Mouse (Mus musculus): ENCODE results near the gene Clptm1. TPM values are rescaled to one million over a fixed set of nuclear protein-coding genes. Genes with fewer than 3 reads are reported as not detected.
A peak's percentile ranks its signal among the peaks of the same experiment; 100 is the strongest.

Clptm1 gene
- total RNA-seq, 2 experiments from 2014 or later = 175 to 178 TPM

DNA sequence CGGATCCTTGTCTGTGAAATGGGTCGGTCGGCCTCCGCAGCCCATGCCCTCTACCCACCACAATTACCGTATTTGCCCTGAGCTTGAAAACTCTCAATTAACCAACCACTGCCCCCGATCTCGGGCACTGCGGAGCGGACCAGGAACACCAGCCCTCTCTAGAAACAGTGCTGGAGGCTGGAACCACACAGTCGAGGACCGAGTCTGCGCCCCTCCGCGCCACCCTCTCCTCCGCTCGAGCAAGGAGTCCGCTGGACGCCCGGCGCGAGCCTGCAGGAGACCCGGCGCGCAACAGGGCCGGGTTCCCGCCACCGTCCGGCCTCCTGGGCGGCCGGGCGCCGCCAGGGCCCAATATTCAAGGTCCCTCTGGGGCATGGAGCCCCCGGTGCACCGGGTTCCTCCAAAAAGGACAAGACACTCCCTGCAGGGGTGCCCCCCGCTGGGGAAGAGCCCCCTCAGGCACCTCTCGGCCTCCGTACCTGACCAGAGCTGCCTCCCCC, 328 bp downstream of the Clptm1 start:
- DNase-seq = no peak

DNA sequence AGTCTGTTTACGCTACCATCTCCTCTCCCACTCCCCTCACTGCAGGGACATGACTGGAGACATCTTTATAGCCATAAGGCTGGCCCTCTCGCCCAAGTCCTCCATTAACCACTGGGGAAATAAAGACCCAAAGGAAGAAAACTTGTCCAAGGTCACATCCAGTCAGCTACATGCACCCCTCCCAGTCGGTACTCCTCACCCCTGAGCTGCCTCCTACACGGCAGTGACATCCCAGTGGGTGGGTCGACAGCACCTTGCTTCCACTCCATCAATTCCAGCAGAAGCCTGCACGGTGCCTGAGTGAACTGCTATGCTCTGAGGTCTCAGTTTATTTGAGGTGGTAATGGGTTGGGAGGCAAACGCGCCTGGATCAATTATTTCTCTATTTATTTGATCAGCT, 893 bp downstream of the Clptm1 start:
- no peak for DNase-seq

DNA sequence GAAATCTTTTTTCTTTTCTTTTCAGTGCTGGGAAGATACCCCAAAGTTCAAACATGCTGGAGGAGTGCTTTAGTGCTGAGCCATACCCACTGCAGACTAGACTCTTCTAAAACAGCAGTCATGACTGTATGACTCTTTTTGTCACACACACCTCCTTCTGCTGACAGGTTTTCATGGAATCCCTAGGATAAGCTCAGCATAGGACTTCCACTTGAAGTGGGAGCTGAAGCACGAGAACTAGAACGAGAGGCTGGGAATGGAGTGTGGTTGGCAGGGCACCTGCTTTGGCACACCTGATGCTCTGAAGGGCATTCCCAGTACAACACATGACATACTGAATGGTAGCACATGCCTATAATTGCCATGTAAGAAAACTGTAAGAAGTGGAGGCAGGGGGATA, 12.2 kb downstream of the Clptm1 start:
- no peak for DNase-seq

DNA sequence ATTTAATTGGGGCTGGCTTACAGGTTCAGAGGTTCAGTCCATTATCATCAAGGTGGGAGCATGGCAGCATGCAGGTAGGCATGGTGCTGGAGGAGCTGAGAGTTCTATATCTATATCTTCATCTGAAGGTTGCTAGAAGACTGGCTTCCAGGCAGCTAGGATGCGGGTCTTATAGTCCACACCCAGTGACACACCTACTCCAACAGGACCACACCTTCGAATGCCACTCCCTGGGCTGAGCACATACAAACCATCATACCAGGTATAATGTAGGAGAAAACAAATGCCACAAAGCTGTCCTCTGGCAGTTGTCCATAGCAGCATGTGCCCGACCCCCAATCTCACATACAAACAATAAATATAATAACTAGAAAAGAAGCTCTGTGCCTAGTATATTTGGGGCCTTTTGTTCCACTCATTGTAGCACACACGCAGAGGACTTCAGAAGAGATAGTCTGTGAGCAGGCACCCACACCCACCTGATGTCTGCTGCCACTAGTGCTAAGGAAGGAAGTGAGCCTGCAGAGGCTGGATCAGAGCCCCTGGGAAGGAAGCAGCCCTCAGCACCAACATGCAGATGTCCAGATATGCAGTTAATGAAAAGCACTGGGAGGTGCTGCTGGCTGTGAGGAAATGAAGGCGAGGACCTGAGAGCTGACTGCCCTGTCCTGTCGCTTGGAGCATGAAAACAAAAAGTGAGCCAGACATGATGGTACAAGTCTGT, 13.6 kb downstream of the Clptm1 start:
- no peak for DNase-seq

DNA sequence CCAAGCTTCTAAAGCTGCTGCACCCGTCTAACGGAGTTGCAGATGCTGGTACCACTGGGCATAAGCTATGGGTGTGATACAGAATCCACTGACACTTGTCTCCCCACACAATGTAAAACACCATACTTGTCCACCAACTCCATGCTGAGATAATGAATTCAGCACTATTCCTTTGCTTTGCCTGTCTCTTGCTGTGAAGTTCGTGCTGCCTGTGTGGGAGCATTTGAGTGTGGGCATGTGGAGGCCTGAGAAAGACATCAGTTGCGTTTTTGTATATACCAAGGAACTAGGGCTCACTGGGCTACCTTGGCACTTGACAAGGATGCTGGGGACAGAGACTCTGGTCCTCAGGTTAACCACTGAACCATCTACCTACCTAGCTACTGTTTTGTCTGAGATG, 23.6 kb downstream of the Clptm1 start:
- no peak for DNase-seq

DNA sequence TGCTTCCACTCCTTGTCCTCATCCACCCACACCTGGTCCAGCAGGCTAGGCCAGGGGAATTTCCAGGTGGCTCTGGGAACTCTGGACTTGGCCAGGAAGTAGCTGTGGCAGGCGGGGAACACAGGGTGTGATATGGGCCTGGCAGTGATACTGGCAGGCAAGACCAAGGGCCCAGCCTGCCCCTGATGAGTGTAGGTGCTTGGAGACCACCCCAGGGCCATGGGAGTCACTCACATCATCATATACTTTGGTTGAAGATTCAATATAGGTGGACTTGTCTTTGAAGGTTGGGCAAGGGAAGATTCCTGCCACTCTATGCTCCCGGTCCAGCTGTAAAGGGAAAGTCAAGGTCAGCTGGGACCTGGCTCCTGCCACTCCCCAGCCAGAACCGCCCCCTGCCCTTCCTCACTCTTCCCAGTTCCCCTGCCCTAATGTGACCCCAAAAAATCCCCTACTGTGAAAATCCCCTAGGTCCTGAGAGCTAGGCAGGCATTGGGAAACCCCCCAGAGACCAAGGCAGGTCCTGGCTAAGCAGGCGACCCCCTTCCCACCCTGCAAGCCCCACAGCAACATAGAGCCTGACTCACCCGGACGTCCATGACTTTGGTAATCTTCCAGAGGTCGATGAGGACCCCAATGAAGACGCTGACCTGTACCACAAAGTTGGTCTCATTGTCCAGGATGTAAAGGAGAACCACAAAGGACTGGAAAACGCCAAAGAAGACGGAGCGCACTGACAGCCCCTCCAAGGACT, 29.6 kb downstream of the Clptm1 start:
- peak; percentile 43 to 48 for DNase-seq

DNA sequence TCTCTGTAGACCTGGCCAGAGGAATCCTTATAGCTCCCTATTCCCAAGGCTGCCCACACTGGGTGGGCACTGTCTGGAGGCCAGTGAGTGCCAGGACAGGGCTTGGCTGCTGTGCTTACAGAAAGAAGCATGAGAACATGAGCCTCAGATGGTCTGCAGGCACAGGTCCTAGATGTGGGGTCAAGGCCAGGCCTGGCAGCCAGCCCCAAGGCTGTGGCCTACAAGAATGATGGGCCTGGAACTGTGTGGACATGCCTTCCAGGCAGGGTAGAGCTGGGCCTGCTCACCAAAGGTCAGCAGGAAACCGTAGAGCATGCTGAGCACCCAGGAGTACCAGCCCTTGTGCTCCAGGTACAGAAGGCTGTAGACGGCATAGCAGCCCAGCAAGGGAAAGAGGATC, 30.2 kb downstream of the Clptm1 start:
- peak; percentile 90 to 92 for DNase-seq

DNA sequence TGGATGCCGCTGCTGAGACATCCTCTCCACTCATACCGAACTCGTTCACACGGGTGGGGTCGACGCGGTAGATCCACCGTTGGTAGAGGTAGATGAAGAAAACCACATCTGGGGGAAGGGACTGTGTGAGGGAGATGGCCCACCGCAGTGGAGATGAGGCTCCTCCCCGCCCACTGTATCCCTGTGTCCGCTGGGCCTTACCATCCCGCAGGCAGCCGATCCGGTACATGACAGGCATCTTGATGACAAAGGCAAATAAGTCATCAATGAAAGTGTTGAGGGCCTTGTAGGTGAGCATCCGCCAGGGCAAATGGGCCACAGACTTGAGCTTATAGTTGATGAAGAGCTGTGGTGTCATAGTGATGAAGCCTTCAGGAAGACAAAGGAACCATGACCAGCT, 31.0 kb downstream of the Clptm1 start:
- no peak for DNase-seq

DNA sequence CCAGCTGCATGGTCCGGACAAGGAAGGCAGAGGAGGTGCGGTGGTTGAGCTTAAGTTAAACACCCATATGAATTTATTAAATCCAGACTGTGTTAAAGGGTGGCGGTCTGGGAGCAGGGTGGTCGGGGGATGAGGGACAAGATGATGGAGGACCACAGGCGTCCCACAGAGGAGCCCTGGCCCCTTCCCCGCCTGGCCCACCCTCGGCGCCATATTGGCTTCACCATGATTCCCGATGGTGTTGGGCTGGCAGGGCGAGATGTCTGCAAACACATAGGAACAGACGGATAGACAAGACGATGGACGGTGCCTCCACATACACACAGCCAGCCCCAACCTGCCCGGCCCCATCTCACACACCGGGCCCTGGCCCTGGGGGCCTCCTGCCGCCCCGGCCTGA, 31.6 kb downstream of the Clptm1 start:
- no peak for DNase-seq

DNA sequence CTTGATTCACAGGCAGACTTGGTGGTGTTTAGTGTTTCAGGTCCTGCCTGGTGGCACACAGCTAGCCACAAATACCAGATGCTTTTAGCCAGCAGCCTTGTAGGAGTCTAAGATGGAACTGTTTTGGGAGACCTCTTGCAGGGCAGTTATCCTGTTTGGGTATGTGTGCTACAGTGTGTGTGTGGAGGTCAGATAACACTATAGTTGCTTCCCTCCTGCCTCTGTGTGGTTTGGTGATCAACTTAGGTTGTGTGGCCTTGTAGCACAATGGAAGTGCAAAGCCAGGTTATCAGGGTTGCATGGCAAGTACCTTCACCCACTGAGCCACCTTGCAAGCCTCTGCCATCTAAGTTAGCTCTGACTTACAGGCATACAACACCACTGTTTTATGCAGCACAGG, 32.1 kb downstream of the Clptm1 start:
- DNase-seq = no peak

DNA sequence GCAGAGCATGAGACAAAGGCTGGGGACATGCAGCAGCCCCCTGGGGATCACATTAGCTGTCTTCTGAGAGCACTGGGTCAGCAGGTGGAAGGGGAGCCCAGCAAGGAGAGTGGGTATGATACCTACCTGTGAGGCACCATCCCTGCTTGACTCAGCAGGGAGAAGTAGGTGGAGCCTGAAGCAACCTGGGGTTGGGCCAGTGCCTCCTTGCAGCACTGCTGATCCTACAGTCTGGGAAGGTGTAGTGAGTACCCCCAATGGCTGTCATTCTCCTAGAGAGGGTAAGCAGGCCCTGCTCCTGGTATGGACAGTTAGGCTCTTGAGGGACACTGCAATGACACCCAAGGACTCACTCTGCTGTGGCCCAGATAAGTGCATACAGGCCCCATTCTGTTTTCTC, 32.6 kb downstream of the Clptm1 start:
- no peak for DNase-seq

DNA sequence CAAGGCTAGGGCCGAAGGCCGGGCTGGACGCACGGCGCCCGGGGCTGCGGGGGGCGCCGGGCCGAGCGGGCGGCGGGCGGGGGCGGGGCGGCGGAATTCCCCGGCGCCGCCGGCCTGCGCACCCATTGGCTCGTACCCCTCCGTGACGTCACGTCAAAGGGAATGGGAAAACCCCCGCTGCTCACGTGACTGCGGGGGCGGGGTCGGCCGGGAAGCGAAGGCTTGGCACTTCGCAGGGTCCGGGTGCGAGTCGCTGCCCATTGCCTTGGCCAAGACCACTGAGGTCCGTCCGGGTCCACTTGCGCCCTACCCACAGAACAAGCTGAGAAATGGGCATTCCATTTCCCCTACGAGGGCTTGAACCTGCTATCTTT, 35.5 kb downstream of the Clptm1 start, which contains the start of gene Relb:
Gene Relb, minus strand, starts transcription at position 78 of the 374 bp plus-strand sequence.
- peak; percentile 96 to 97 for DNase-seq

DNA sequence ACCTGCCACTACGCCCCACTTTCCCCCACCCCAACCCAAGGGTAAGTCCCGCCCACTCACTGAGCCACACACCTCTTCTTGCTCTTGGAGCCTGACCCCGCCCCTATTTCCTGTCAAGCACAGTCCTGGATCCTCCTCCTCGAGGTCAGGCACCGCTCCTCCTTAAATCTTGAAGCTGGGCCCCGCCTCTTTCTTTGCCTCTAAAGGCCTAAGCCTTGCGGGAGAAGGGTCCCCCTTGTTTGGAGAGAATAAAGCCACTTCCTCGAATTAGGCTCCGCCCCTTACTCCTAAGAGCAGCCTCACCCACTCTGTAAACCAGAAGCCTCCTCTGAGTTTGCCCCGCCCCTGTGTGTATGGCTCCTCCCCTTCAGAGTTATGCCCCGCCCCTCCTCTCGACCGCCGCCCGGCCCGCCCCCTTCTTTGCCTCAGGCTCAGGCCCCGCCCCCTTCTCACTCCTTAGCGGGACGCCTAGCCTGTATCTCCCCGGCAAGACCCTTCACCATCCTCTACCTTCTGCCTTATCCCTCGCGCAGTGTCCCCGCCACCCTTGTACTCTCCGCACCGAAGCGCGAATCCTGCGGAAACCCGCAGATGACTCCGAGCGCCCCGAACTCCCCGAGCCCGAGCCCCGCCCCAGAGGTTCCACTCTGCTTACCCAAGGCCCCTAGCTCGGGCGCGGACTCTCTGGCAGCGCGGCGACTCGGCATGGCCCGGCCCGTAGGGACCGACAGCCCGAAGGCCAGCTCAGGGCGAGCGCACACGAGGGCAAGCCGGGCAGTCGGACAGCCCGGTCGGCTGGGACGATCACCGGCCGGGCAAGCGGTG, 36.1 kb downstream of the Clptm1 start:
- peak; percentile 95 to 97 for DNase-seq

DNA sequence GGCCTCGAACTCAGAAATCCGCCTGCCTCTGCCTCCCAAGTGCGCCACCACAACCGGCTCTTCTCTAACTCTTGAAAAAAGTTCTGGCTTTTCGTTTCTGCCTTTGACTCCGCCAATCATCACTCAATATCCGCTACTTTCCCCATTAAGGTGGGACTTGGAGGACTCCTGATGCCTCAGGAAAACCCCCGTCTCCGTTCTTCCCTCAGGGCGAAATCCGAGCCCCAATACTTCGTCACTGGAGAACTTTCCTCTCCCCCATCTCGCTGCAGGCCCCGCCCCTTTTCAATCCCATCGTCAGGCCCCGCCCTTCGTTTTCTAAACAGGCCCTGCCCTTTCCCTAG, 36.7 kb downstream of the Clptm1 start:
- no peak for DNase-seq

DNA sequence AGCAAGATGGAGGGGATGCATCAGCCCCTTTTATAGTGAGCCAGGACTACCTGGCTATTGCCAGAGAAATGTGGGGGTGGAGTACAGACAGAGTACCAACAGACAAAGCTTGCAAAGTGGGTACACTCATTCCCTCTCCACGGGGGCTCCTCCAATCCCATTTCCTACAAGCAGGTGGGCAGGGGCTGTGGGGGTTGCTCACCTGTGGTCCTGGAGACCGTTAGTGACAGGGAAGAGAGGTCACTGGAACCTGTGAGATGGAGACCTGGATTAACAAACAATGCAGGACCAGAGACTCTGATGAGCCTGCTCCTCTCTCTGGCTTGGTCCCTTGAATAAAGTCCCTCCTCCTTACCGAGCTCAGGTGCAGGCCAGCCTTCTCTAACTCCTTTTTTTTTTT, 37.1 kb downstream of the Clptm1 start:
- DNase-seq = no peak

DNA sequence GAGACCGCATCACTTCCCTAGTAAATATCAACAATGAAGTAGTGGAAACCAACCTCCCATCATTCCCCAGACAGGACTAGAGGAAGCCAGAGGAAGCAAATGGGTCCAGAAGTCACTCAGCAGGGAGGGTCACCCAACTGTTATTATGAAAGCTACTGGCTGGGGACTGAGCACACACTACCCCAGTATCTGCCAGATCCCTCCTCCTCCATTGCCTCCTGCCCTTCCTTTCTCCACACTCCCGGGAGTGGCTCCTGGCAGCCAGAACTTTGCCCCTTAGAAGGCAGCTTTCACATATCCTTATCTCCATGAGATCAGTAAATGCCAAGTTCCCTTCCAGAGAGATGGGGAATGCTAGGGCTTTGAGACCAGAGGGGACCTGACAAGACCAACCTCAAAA, 41.4 kb downstream of the Clptm1 start:
- DNase-seq = no peak

DNA sequence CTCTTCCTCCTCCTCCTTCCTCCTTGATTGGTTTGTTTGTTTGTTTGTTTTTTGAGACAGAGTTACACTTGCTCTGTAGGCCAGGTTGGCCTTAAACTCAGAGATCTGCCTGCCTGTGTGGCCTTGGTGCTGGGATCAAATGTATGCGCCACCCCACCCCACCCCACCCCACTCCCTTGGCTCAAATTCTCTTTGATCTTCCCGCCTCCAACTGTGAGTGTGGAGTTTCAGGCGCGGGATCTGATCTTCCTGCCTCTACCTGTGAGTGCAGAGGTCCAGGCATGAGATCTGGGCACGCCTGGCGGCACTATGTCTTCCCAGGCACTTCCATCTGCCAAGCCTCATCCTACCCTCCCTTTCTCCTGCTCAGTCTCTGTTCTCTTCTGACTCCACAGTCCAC, 42.6 kb downstream of the Clptm1 start:
- no peak for DNase-seq

DNA sequence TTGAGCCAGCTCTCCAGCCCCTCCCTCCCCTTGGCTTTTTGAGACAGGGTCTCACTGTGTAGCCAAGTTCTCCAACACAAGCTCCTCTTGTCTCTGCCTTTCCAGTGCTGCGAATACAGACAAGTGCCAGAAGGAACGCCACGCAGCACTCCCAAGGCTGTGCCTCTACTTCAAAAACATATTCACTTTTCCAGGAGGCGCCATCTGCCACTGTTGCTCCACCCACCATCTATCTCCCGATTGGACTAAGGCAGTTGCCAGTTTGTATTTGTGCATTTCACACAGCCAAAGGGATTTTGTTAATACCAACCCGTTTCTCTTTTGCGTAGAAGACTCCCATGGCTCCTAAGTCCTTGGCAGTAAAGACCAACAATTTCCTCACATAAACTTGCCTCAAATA, 44.0 kb downstream of the Clptm1 start:
- DNase-seq = no peak

DNA sequence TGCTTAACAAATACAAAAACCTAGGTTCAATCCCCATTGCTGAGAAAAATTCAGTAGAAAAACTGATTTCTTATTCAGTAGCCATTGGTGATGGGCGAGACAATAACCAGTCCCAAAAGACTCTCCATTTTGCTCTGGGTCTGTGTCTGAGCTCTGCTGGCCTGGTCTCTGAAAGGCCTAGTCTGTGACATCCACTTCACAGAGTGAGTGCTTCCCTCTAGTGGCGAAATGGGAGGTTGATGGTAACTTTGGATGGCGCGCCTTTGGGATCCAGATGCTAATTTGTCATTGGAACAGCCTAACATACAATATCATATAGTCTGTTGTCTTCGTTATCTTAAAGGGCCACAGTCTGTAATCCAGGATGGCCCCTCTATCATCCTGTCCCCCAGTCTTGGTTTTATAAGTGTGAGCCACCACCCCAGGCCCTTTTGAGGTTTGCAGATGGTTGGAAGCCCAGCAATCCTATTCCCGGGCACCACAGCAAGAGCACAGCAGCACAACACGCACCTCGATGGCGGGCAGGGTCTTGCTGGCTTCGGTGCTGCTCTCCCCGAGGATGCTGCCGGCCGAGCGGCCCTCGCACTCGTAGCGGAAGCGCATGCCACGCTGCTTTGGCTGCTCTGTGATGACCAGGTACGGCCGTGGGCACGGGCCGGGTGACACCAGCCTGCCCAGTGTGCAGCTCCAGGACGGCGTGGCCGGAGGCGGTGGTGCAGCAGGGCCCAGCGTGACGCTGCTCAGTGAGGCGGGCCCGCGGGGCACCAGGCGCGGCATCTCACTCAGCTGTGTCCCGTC, 45.6 kb downstream of the Clptm1 start:
- DNase-seq = peak; percentile 72 to 80

DNA sequence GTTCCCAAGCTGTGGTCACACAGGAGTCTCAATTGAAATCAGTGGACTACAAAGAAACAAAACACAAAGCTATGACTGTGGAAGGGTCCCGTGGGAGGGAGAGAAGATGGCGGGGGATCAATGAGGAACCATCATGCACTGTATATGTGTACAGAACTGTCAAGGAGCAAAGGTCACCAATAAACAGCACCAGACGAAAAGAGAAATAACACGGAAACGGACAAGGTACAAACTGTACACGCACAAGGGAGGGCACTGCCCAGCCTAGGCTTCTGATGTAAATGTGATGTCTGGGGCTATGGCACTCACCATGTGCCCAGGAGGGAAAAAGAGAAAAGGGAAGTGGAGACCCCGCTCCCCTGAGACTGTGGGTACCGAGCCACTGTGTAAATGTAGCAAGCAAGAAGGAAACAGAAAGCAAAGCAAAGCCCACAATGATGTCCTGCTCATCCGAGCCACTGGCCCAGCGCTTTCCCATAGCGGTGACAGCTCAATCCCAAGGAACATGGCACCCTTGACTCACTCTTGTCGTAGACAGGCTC, 49.7 kb downstream of the Clptm1 start:
- no peak for DNase-seq

DNA sequence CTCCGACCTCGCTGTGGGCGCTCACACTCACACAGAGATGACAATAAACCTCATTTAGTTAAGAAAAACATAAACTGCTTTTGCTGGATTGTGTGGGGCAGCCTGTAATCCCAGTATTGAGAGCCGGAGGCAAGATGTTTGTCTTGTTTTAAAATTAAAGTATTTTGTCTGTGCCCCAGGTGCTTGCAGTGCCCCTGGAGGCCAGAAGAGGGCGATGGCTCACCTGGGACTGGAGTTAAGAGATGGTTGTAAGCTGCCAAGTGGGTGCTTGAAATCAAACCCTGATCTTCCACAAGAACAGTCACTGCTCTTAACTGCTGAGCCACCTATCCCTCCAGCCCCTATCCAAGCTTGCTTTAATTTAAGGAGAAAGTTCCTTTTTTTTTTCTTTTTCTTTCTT, 53.9 kb downstream of the Clptm1 start:
- DNase-seq = no peak
